Mouse (Mus musculus) kidney, postnatal 4 days (tissue): ENCODE measurements around the gene Car6.

ENCODE experiments used
- DNase-seq, 2 experiments: peaks; one replicate each; pipeline ENCODE4 v3.0.0; 2021; ENCODE audit warnings: mixed read lengths in 2 of 2

Car6 gene

DNA sequence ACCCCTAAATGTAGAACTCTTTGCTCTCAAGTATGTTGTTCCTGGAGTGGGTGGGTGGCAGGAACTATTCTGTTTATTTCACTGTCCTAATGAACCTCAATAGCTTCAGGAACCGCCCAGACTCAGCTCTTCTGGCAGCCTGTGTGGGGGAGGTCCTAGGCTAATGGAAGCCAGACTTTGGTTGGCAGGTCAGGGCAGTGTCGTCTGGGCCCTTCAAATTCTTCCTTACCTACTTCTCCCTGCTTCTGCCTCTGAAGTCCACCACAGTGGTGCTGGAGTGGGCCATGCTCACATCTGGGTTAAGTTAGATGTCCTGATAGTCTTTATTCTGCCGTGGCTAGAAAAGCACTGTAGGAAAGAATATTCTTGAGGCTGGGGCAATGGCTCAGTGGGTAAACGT lies 23.0 kb downstream of the Car6 start:
- DNase-seq = no peak

DNA sequence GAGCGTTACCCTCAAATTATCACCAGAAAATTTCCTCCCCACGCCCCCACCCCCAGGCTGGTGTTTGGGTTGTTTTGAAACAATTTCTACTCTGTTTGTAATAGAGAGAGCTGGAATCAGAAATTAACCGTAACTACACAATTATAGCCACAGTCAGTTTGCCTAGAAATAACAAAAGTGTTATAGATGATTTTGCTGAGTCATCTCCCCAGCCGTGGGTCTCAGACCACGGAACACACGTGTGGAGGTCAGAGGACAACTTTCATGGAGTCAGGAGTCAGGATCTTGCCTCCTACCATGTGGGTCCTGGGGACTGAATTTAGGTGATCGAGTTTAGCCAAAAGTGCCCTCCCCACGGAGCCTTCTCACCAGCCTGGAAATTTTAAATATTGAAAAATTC lies 24.0 kb downstream of the Car6 start:
- DNase-seq = no peak

DNA sequence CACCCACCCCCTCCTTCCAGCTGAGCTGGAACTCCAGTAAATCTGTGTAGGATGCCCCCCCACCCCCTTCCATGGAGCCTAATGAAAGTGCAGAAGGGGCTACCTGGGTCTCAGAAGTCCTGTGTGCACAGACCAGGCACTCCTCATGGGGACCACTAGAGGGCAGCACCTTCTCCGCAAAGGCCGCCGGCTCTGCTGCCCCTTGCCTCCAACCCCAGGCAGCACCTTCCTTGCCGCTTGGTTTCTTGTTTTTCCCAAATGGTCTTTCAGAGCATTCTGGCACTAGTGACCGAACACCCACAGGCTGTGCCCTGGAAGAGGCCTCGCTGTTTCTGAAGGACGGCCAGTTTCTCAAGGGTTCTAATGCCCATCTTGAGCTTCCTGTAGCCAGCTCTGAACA lies 24.6 kb downstream of the Car6 start:
- peak; percentile 48 to 69 for DNase-seq

DNA sequence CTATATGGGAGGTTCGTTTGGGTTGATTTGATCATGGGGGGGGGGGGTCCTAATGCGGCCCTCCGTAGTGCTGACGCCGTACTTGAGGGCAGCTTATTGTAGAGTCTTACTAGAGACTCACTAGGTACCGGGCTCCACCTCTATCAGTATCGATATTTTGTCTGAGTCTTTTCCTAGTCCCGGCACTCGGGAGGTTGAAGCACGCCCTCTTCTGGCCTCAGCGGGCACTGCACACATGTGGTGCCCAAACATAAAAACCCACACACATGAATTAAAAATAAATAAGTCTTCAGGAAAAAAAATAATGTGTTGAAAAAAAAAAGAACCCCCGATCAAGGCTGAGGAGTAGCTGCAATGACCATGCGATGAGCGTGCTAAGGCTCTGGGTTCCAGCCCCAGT lies 27.1 kb downstream of the Car6 start:
- no peak for DNase-seq

DNA sequence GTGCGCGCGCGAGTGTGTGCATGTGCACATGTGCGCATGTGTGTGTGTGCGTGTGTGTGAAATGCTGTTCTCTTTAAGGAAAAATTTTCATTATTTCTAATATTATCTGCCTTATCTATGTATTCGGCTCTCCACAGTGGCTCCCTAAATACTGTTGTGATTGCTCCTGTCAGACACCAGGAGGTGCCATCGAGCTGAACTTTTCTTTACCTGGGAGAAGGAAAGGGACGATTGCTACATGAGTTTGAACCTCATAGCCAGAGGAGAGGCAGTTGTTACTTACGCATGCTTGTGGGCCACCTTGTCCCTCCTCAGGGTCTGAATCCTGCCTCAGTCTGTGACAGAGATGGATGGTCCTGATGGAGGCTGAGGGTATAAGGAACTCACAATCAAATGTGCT lies 27.9 kb downstream of the Car6 start:
- peak; percentile 51 to 57 for DNase-seq

DNA sequence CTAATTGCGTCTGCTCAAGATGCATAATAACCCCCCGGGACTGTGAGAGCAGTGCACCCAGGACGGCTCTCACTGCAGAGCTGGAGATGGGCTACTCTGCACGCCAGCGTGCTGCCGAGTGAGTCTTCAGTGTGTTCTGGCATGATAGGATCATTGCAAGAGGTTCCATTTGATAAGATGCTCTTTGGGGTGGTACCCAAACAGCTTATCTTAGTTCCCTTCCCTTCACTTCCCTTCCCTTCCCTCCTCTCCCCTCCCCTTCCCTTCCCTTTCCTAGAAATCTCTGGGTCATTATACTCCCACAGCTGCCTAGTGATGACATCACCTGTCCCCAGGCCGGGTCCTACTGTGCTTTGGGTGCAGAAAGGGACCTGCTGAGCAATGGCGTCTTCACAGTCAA lies 29.0 kb downstream of the Car6 start:
- DNase-seq = no peak

DNA sequence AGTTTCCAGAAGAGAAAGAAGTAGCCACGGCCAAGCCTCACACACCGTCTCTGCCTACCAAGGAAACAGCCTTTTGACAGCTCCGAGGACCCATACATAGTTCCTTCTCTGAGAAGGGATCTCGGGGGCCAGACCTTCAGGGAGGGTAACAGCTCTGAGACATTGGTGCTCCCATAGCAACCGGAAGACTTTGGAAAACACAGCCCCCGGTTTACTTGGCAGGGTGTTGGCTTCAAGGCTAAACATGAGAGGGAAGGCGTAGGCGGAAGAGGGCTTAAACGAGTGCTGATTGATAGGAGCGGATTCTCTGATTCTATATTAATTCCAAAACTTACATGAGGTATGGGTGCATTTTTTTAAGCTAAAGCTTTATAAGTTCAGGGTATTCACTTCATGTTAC lies 32.7 kb downstream of the Car6 start:
- DNase-seq = no peak

DNA sequence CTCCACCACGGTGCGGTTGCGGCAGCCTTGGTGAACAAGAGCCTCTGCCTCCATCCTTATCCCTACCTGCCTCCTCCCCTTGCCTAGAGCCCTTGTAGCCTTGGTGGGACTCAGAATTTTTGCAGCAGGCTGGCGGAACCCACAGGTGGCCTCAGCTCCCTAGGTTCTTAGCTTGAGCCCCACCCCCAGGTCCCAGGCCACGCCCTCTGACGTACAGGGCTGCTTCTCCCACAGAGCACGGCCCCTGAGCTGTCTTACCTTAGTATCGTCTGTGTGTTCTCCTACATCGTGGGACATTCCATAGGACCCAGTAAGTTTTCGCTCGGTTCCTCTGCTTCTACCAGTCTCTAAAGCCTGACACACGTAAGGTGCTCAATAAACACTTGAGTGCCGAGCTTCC lies 36.3 kb downstream of the Car6 start:
- DNase-seq = peak in 1 of 2 experiments; percentile 38

DNA sequence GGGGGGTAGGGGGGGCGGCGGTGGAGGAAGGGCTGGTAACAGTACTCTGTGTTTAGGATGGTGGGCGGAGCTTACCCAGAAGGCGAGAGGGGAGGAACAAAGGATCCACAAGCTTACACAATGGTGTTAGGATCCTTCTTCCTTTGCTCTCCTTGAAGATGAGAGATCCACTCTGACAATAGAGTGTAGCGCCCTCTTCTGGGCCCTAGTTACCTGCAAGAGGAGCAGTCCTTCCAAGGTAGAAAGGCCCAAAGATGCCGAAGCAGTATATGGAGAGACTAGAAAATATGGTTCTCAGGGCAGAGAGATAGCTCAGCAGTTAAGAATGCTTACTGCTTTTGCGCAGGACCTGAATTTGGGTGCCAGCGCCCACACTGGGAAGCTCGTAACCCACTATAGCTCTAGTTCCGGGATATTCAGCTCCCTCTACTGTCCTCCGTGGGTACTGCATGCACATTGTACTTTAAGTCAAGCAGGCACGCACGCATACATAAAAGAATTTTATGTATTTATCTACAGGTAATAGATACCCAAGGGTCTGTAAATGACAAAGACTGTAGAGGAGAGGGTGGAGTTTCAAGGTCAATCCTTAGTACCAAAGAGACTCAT lies 38.5 kb downstream of the Car6 start:
- DNase-seq = no peak

DNA sequence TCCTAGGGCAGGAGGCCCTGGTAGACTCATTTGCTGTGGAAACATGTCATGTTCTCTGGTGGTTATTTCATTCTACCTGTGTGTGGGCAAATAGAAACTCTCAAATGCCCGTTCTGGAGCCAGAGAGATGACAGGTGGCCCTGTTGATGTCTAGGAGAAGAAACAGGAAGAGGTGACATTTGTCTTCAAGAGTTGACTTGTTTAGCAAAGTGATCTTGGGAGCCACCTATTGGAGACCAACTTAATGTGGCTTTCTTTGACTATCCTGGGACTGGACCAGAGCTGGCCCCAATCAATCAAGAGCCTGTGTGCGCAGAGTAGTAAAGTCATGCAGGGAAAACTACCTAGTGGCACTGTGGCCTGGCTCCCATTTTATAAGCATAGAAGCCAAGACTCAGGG lies 41.7 kb downstream of the Car6 start:
- DNase-seq = no peak

DNA sequence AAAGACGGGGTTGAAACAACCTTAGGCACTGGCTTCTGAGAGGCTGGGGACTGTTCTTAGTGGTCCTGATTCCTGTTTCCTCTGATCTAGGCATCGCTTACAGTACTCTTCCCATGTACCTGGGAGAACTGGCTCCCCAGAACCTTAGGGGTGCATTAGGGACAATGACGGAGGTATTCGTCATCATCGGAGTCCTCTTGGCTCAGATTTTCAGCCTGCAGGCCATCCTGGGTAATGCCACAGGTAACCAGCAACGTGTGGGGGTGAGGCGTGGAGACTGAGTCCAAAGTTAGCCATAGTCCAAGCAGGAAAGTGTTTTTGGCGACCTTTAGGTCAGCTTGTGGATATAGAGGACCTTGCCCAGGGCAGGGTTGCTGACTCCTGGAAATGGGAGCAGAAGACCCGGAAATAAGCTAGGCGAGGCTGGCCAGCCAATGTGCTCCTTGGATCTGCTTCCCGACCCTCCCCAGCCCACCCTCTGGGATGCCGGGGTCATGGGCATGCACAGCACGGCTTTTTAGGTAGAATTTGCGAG lies 43.7 kb downstream of the Car6 start:
- DNase-seq = no peak

DNA sequence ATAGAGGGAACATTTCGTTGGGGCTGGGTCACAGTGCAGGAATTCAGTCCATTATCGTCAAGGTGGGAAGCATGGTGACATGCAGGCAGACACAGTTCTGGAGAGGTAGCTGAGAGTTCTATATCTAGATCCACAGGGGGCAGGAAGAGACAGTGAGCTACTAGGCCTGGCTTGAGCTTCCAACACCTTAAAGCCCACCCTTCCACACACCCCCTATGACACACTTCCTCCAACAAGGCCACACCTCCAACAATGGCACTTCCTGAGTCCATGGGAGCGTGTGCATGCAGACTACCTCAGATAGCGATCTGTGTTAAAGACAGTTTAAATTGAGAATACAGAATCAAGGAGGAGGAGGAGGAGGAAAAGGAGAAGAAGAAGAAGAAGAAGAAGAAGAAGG lies 45.4 kb downstream of the Car6 start:
- no peak for DNase-seq

DNA sequence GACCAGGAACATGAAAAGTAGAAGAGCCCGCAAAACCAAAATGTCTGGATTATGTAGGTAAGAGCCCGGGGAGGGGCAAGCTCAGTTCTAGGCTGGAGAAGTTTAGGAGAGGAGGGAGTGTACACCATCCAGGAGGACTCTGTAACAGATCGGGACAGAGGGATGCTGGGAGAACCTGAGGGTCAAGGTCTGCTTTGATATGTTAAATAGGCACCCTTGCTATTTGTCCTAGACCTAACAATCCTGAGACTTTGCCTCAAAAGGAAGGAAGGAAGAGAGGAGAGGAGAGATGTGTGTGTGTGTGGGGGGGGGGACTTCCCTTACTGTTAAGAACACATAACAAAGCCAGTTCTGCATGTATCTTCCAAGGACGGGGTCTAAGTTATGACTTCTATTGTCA lies 45.8 kb downstream of the Car6 start:
- DNase-seq = no peak

DNA sequence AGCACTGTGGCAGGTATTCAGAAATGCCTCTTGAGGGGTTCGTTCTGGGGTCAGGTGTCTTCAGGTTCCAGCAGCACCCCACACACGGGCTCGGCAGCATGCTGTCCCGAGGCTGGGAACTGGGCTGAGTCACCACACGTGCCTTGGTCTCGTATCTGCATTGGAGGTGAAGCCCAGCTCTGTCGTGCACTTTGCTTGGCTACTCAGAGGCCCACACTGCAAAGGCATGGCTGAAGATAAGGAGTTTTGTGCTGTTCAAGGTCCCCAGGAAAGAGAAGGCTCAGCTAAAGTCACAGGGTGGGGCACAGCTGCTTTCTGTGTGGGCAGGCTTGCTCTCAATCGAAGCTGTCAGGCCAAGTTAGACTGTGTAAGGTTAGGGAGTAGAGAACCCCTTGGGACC lies 48.6 kb downstream of the Car6 start:
- DNase-seq = no peak

DNA sequence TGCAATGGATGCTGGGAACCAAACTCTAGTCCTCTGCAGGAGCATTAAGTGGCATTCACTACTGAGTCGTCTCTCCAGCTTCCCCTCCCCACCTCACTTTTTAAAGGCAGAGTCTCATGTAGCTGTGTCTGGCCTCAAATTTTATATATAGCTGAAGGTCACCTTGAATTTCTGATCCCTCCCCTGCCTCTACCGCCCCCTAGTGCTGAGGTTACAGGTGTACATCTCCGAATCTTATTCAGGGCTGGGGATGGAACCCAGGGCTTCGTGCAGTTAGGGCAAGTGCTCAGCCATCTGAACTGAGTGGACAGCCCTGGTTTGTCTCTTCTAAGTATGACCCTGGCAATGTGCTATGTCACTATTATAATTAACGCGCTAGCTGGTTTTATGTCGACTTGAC lies 50.1 kb downstream of the Car6 start:
- DNase-seq = no peak

DNA sequence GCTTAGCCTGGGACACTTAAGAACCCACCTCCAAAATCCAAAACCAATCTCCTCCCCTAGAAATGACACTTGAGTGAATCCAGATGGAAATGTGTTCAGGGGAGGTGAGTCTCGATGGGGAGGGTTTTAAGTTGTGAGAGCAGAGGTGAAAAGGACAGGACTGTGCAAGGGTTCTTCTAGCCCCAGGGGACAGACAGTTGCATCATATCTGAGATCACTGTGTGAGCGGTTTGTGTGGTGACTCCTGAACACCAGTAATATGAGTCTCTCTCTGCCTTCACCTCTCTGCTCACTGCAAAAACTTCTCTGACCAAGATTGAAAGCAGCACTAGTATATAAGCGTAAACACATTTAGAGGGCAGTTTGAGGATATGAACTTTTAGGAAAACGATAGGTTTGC lies 54.8 kb downstream of the Car6 start:
- no peak for DNase-seq

DNA sequence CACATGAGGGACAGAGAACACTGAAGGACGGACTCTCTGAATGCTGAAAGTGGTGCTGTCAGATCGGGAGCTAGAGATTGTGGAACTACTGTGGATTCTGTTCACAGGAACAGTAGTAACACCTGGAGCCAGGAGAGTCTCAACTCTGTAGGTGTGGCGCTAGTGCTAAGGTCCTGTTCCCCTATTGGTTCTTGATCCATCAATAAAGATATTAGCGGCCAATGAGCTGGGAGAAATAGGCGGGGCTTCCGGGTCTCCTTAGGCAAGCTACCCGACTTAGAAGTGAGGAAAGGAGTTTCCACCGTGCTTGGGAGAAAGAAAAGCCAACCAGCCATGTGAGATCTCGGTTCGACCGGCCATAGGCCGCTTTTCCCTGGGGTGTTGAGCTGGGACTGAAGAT lies 56.9 kb downstream of the Car6 start:
- no peak for DNase-seq

DNA sequence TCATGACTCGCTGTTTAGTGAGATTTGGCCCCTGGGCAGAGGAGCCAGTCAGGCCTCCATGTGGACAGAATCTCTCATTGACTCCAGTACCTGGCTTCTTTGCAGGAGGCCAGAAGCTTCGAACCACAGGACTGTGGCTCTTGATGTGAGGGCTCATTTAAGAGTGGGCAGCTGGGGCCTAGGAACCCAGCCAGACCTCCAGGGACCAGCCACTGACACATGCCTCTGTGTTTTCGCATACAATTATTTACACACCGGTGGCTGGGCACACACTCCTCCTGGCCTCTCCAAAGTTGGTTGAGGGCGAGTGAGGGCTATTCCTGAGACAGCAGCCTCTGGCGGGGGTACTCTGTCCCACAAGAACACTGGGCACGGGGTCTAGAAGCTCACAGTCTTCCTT lies 60.8 kb downstream of the Car6 start:
- DNase-seq = no peak

DNA sequence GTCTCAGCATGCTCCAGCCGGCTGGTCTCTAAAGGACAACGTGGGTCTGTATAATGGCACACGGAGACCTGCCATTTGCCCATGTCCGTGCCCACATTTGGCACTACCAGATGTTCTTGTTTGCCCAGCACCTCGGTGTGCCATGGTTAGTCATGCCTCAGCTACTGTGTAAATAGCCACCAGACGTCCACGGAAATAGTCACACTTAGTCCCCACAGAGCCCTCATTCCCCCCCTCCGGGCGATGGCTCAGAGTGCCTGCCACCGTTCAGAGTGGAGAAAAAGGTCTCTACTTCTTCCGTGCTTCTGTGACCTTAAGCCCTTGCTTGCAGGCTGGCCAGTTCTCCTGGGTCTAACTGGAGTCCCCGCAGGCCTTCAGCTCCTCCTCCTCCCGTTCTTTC lies 62.0 kb downstream of the Car6 start:
- DNase-seq = no peak

DNA sequence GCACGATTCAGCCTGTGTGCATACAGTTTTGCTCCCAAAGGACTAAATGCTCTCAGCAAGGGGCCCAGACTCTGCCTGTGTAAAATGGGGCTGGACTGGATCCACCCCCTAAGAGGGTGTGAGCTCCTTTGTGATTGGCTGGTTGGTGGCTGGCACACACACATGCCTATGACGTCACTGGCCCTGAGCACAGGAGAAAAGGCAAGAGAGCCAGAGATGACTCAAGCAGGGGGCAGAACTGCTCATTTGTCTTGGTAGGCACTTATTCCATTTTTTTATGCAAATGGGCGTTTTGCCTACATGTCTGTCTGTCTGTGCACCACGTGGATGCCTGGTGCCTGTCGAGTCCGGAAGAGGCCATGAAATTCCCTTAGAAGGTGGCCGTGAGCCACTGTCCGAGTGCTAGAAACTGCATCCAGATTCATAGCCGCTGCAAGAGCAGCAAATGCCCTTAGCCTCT lies 63.0 kb downstream of the Car6 start:
- peak; percentile 63 to 74 for DNase-seq

DNA sequence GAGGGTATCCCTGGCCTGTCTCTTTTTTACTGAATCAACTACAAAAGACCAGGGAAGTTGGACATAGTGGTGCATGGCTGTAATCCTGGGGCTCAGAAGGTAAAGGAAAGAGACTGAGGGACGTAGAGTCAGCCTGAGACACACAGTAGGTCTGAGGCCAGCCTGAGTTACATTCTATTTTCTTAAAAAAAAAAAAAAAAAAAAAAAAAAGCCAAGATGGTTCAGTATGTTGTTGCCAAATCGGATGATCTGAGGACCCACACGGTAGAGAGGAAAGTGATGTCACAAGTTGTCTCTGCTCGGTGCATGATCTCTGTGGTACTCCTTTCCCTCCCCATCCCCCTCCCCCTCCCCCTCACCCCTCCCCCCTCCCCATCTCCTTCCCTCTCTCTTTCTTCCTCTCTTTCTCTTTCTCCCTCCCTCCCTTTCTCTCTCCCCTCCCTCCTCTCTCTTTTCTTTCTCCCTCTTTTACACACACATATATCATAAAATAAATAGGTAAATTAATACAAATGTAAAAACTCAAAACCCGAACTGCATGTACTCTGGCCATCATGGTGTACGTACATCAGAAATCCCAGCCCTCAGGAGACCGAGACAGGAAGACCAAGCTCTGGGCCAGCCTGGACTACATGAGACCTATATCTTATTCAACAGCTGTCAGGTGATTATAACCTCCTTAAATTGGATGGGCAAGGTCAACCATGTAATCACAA lies 63.6 kb downstream of the Car6 start:
- DNase-seq = no peak
